Mouse (Mus musculus) embryonic facial prominence, embryonic 15.5 days (tissue): ENCODE measurements around the gene Cyp2e1. TPM values are rescaled to one million over a fixed set of nuclear protein-coding genes. Genes with fewer than 3 reads are reported as not detected.

Experiments
- ATAC-seq: fragments of 200-750 bp; cut with Nextera tagmentation; 2 replicates; pipeline ENCODE4 v1.8.0; 2017; ENCODE audit warnings: low read depth, moderate TSS enrichment; ENCODE audit not compliant: insufficient number of reproducible peaks, low FRiP score, low TSS enrichment
- H3K27ac ChIP-seq: fragments of 300-500 bp; sonication (generic); replicated peaks from 2 replicates; pipeline ENCODE4 v1.5.1; 2015; ENCODE audit warnings: mild to moderate bottlenecking, inconsistent platforms
- H3K27me3 ChIP-seq: fragments of 300-500 bp; sonication (generic); 2 replicates; pipeline ENCODE4 v1.6.1; 2015; ENCODE audit warnings: inconsistent platforms
- H3K36me3 ChIP-seq: fragments of 300-500 bp; sonication (generic); 2 replicates; pipeline ENCODE4 v1.6.1; 2015; ENCODE audit warnings: mild to moderate bottlenecking, inconsistent platforms
- H3K4me1 ChIP-seq: fragments of 300-500 bp; sonication (generic); 2 replicates; pipeline ENCODE4 v1.6.1; 2015; ENCODE audit warnings: inconsistent platforms
- H3K4me2 ChIP-seq: fragments of 300-500 bp; sonication (generic); replicated peaks from 2 replicates; pipeline ENCODE4 v1.6.1; 2015; ENCODE audit warnings: mild to moderate bottlenecking, inconsistent platforms
- H3K4me3 ChIP-seq: fragments of 300-500 bp; sonication (generic); replicated peaks from 2 replicates; pipeline ENCODE4 v1.5.1; 2015; ENCODE audit warnings: mild to moderate bottlenecking, inconsistent platforms
- H3K9ac ChIP-seq: fragments of 300-500 bp; sonication (generic); 2 replicates; pipeline ENCODE4 v1.6.1; 2015; ENCODE audit warnings: inconsistent platforms
- H3K9me3 ChIP-seq: fragments of 300-500 bp; sonication (generic); replicated peaks from 2 replicates; pipeline ENCODE4 v1.6.1; 2016; ENCODE audit warnings: inconsistent platforms
- WGBS: fragments of 180-500 bp; shearing (Covaris S2); methylation state at CpG from one replicate; pipeline ENCODE4 v1.1.7; 2015; 5-methylcytosine and 5-hydroxymethylcytosine counted together
- polyA plus RNA-seq: library from polyadenylated mRNA; unstranded; fragments of >200 nt; fragmentation: Nextera tagmentation; extraction: Ambion mirVana; gene quantifications from 2 replicates; pipeline ENCODE4 v1.2.1, GENCODE M21; 2015

Cyp2e1 gene
- polyA plus RNA-seq = not detected in 2 replicates

DNA sequence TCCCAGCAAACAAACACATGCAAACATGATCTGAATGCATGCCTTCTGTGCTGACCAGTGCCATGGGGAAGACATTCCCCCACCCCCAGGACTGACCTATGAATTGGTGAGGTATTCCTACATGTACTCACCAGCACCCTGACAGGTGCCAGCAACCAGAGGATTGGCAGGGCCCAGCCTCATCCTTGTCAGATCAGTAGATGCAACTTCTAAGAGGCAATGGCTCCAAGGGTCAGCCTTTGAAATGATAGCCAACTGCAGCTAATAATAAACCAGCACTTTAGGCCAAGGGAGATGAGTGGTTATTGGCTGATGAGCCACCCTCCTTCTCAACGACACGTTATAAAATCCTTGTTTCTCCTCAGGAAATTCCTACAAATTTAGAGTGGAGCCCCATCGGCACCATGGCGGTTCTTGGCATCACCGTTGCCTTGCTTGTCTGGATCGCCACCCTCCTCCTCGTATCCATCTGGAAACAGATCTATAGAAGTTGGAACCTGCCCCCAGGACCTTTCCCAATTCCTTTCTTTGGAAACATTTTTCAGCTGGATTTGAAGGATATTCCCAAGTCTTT lies at the start of gene Cyp2e1:
Gene Cyp2e1 (plus strand): TSS at position 293 of the 574 bp plus-strand sequence.
- no peaks in the 10 kb centered on the region for H3K9me3 ChIP-seq
- H3K4me1 ChIP-seq = no peaks in the 10 kb centered on the region
- no peak within 1 kb of the TSS for H3K9ac ChIP-seq
- no peaks in the 10 kb centered on the region for H3K36me3 ChIP-seq
- H3K27me3 ChIP-seq = no peaks in the 10 kb centered on the region
- H3K4me3 ChIP-seq = no peak within 1 kb of the TSS
- 83% methylated on average over 7 of the region's 7 CpGs for WGBS
- H3K4me2 ChIP-seq = no peak within 1 kb of the TSS
- ATAC-seq = no peak
- no peak within 1 kb of the TSS for H3K27ac ChIP-seq

DNA sequence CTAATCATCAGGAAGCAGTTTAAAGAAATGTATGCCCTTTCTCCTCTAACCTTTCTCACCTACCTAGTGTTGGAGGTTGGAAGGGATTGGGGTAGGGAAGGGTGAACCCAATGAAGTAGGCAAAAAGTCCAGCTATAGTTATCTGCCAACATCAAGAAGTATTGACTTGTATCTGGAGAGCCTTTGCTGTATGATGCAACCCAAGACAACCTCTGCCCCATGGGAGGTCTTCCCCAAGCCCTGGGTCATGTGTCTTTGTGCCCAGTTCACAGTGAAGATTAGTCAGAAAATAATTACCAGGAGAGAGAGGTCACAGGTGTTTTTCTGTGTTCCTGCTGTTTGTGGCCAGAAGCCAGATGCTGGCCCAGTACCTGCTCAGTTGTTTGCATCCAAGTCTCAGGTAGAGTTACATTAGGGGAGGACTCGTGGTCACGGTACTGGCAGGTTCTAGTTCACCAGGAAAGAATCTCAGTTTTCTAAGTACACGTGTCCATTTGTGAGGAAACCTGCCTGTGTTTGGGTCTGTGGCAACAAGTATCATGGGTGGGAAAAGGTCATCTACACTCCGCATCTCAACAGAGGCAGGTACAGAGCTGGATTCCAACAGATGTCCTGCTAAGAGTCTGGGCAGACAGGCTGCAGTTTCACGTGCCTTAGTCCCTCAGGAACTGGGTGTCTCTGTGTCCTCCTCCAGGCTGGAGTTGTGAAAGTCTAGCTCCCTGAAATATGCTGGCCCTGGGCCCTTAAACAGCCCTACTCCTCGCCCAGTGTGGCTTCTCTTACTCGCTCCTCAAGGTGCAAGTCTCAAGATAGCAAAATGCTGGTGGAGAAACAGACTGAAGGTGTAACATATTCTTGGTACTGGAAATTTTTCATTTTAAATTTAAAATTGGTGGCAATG lies 46.1 kb upstream of the Cyp2e1 start:
- ATAC-seq = no peak
- H3K9me3 ChIP-seq = no peaks in the 10 kb centered on the region
- H3K9ac ChIP-seq = no peak overlapping the region
- H3K27me3 ChIP-seq = no peaks in the 10 kb centered on the region
- WGBS = 76% methylated on average over 7 of the region's 7 CpGs
- no peaks in the 10 kb centered on the region for H3K36me3 ChIP-seq
- H3K4me2 ChIP-seq = no peak overlapping the region
- no peak overlapping the region for H3K27ac ChIP-seq
- H3K4me1 ChIP-seq = no peaks in the 10 kb centered on the region
- H3K4me3 ChIP-seq = no peak overlapping the region

DNA sequence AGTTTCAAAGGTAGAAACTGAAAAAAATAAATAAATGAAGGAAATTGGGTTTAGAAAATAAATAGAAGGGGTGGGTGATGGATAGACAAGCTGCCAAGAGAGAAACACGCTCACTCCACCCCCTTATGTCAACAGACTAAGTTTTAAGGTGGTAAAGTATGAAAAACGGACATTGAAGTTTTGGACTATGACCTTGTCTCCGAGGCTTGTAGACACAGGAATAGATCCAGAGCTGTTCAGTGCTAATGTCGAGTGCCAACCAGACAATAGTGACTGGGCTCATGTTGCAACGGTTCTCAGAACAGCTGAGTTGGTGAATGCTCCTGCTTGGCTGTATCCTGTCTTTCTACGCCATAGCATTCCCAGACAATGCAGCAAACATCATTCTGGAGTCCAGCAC lies 42.4 kb upstream of the Cyp2e1 start:
- ATAC-seq = no peak
- H3K9me3 ChIP-seq = no peaks in the 10 kb centered on the region
- no peak overlapping the region for H3K4me3 ChIP-seq
- no peak overlapping the region for H3K9ac ChIP-seq
- no peaks in the 10 kb centered on the region for H3K27me3 ChIP-seq
- no peaks in the 10 kb centered on the region for H3K36me3 ChIP-seq
- 72% methylated on average over 6 of the region's 6 CpGs for WGBS
- H3K27ac ChIP-seq = no peak overlapping the region
- H3K4me2 ChIP-seq = no peak overlapping the region
- no peaks in the 10 kb centered on the region for H3K4me1 ChIP-seq

- Histone ChIP-seq H3K4me2 (no peak overlapping the region), H3K9me3 (0 out of 2 replicates have a peak, but pooled peaks cover 3% of the 10 kb centered on the region), H3K4me1 (no peaks in the 10 kb centered on the region), H3K4me3 (no peak overlapping the region), H3K27ac (no peak overlapping the region), H3K36me3 (no peaks in the 10 kb centered on the region), H3K9ac (no peak overlapping the region), H3K27me3 (no peaks in the 10 kb centered on the region)
- no peak for ATAC-seq
These were observed 38.0 kb upstream of the Cyp2e1 start for GRCm38 (mm10) chr7:140725558-140725957.

GRCm38 (mm10) chr7:140733162-140733561 lies 30.4 kb upstream of the Cyp2e1 start:
- no peak overlapping the region for H3K4me2 ChIP-seq
- no peak for ATAC-seq
- H3K27ac ChIP-seq = no peak overlapping the region
- no peaks in the 10 kb centered on the region for H3K36me3 ChIP-seq
- no peaks in the 10 kb centered on the region for H3K27me3 ChIP-seq
- H3K9ac ChIP-seq = no peak overlapping the region
- 0 out of 2 replicates have a peak, but pooled peaks cover 1% of the 10 kb centered on the region for H3K9me3 ChIP-seq
- no peaks in the 10 kb centered on the region for H3K4me1 ChIP-seq
- no peak overlapping the region for H3K4me3 ChIP-seq
- WGBS = 73% methylated on average over 2 of the region's 2 CpGs

DNA sequence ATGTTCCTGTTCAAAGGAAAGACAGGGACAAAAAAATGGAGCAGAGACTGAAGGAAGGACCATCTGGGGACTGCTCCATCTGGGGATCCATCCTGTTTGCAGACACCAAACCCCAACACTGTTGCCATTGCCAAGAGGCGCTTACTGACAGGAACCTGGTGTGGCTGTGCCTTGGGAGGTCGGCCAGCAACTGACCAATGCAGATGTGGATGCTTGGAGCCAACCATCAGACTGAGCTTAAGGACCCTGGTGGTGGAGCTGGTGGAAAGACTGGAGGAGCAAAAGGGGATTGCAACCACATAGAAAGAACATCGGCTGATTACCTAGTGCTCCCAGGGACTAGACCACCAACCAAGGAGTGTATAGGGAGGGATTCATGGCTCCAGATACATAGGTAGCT lies 16.1 kb upstream of the Cyp2e1 start:
- no peak for ATAC-seq
- H3K27ac ChIP-seq = no peak overlapping the region
- H3K9me3 ChIP-seq = no peaks in the 10 kb centered on the region
- no peaks in the 10 kb centered on the region for H3K27me3 ChIP-seq
- no peaks in the 10 kb centered on the region for H3K4me1 ChIP-seq
- no peaks in the 10 kb centered on the region for H3K36me3 ChIP-seq
- no peak overlapping the region for H3K4me3 ChIP-seq
- no peak overlapping the region for H3K9ac ChIP-seq
- no peak overlapping the region for H3K4me2 ChIP-seq
- WGBS = 71% methylated on average over 3 of the region's 3 CpGs

DNA sequence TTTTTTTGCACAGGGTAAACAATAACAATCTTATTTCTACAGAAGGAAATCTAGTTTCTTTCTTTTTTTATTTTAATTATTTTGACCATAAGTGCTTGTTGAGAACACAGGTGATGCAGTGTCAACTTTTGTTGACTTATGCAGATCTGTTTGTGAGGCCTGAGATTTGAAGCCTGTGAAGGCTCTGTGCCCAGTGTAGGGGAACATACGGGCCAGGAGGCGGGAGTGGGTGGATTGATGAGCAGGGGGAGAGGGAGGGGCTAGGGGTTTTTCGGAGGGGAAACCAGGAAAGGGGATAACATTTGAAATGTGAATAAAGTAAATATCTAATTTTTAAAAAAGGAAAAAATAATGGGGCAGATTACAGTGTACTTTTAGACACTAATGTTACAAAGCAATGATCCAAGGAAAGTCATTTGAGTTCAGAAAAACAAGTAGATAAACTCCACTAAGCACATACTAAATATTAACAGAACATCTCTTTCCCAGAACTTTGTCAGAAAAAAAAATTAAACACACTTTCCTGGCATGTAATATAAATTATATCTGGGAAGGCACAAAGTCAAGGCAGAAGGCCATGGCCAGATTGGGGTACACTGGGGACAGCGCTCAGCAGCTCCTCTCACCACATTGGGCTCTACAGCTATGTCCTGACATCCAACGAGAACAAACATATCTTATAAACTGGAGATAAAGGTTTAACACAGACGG lies 15.3 kb upstream of the Cyp2e1 start:
- Histone ChIP-seq H3K4me2 (no peak overlapping the region), H3K9me3 (no peaks in the 10 kb centered on the region), H3K27me3 (no peaks in the 10 kb centered on the region), H3K36me3 (no peaks in the 10 kb centered on the region), H3K4me1 (no peaks in the 10 kb centered on the region), H3K27ac (no peak overlapping the region), H3K9ac (no peak overlapping the region), H3K4me3 (no peak overlapping the region)
- no peak for ATAC-seq
- WGBS = 85% methylated on average over 6 of the region's 6 CpGs

GRCm38 (mm10) chr7:140748827-140749160 lies 14.7 kb upstream of the Cyp2e1 start:
- WGBS = 76% methylated on average over 3 of the region's 3 CpGs
- no peak for ATAC-seq
- no peak overlapping the region for H3K27ac ChIP-seq

GRCm38 (mm10) chr7:140754556-140754955 lies 9.0 kb upstream of the Cyp2e1 start:
- no peaks in the 10 kb centered on the region for H3K4me1 ChIP-seq
- no peak for ATAC-seq
- H3K4me3 ChIP-seq = no peak overlapping the region
- H3K9ac ChIP-seq = no peak overlapping the region
- no peak overlapping the region for H3K27ac ChIP-seq
- H3K27me3 ChIP-seq = no peaks in the 10 kb centered on the region
- no peak overlapping the region for H3K4me2 ChIP-seq
- 0 out of 2 replicates have a peak, but pooled peaks cover 4% of the 10 kb centered on the region for H3K9me3 ChIP-seq
- H3K36me3 ChIP-seq = no peaks in the 10 kb centered on the region

More at GRCm38 (mm10) chr7:140748827-140749160, 14.7 kb upstream of the Cyp2e1 start:
- Histone ChIP-seq H3K4me3 (no peak overlapping the region), H3K4me2 (no peak overlapping the region), H3K9me3 (no peaks in the 10 kb centered on the region), H3K36me3 (no peaks in the 10 kb centered on the region), H3K4me1 (no peaks in the 10 kb centered on the region), H3K9ac (no peak overlapping the region), H3K27me3 (no peaks in the 10 kb centered on the region)

DNA sequence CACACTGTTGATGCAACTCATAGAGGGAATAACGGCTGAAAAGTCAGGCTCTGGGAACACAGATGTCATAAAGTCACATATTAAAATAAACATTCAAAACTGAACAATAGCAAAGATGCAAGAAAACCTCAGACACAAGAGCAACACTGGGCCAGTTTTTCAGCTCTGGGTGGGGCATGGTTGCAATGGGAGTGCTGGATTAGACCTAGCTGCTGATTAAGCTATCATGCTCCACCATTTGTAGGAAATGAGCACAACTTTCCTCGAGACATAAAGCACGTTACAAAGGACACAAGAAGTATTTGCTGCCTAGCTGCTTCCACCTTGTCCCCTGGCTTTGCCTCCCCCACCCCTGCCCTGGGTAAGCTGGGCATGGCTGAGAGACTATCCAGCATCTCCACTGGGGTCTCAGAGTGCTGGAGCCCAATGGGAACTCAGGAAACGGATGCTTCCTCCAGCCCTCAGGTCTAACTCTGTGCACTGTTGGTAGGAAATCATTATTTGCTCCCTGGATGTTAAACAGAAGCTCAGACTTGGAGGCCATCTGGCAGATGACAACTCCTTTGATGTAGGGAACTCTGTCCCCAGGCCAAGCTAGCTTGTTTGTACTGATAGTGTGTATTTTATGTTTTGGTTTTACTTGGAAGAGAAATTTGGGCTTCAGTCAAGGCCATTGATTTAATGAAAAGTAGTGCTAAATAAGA lies 7.2 kb upstream of the Cyp2e1 start:
- 67% methylated on average over 4 of the region's 4 CpGs for WGBS
- H3K9me3 ChIP-seq = 0 out of 2 replicates have a peak, but pooled peaks cover 4% of the 10 kb centered on the region
- no peaks in the 10 kb centered on the region for H3K36me3 ChIP-seq
- no peak overlapping the region for H3K27ac ChIP-seq
- ATAC-seq = no peak
- no peak overlapping the region for H3K9ac ChIP-seq
- no peak overlapping the region for H3K4me2 ChIP-seq
- H3K4me3 ChIP-seq = no peak overlapping the region
- no peaks in the 10 kb centered on the region for H3K27me3 ChIP-seq
- no peaks in the 10 kb centered on the region for H3K4me1 ChIP-seq

- H3K36me3 ChIP-seq = no peaks in the 10 kb centered on the region
- H3K4me2 ChIP-seq = no peak overlapping the region
- no peak overlapping the region for H3K4me3 ChIP-seq
- H3K4me1 ChIP-seq = no peaks in the 10 kb centered on the region
- no peak overlapping the region for H3K9ac ChIP-seq
- H3K9me3 ChIP-seq = no peaks in the 10 kb centered on the region
- no peak overlapping the region for H3K27ac ChIP-seq
- H3K27me3 ChIP-seq = no peaks in the 10 kb centered on the region
- ATAC-seq = no peak
These were observed 2.9 kb upstream of the Cyp2e1 start for GRCm38 (mm10) chr7:140760647-140761046.
